Mouse (Mus musculus): Measurements from ENCODE around the gene Tex13c1. TPM values are rescaled to one million over a fixed set of nuclear protein-coding genes. Genes with fewer than 3 reads are reported as not detected.

Tex13c1 gene
- total RNA-seq (2023), result not detected

DNA sequence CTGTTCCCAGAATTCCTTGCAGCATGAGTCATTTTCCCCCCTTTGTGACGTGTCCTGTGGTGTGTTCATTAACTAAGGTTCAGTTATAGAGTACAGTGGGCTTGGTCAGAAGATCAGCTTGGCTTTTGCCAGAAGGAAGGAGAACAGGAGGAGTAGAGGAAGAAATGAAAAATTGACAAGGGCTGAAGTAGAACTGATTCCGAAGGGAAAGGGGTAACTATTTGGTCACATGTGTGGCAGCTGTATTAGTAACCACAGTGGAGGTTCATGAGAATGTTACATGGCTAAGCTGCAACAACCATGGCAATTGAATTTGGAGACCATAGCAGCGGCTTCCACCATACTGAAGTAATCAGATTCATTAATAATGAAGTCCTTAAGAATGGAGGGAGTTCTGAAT is at the start of gene Tex13c1:
Gene Tex13c1, plus strand, starts transcription at position 301 of the 400 bp plus-strand sequence.

Other genes starting within 250 kb of the Tex13c1 start
- gene Tenm1, start 162.0 kb upstream of the Tex13c1 start, total RNA-seq (2023), result not detected